Mouse (Mus musculus) heart, postnatal 0 days (tissue): ENCODE data around the gene Tomm22. TPM values are rescaled to one million over a fixed set of nuclear protein-coding genes. Genes with fewer than 3 reads are reported as not detected.

Experiments
- ATAC-seq: fragments of 200-750 bp; cut with Nextera tagmentation; 2 replicates; pipeline ENCODE4 v1.8.0; 2017; ENCODE audit warnings: low read depth, moderate number of reproducible peaks, moderate library complexity; ENCODE audit not compliant: insufficient read depth
- DNase-seq: peaks from one replicate; pipeline ENCODE4 v3.0.0-alpha.2; 2016; ENCODE audit warnings: low spot score
- H3K27ac ChIP-seq: fragments of 300-500 bp; sonication (generic); 2 replicates; pipeline ENCODE4 v1.5.1; 2014; ENCODE audit warnings: low read depth, mild to moderate bottlenecking
- H3K27me3 ChIP-seq: fragments of 300-500 bp; sonication (generic); 2 replicates; pipeline ENCODE4 v1.6.1; 2014; ENCODE audit warnings: low read length, mixed read lengths; ENCODE audit not compliant: control insufficient read depth, insufficient read depth
- H3K36me3 ChIP-seq: fragments of 300-500 bp; sonication (generic); replicated peaks from 2 replicates; pipeline ENCODE4 v1.6.1; 2014; ENCODE audit warnings: low read length, mixed read lengths; ENCODE audit not compliant: control insufficient read depth, insufficient read depth
- H3K4me1 ChIP-seq: fragments of 300-500 bp; sonication (generic); 2 replicates; pipeline ENCODE4 v1.6.1; 2014; ENCODE audit warnings: antibody characterized with exemption; ENCODE audit not compliant: control insufficient read depth, insufficient read depth
- H3K4me2 ChIP-seq: fragments of 300-500 bp; sonication (generic); 2 replicates; pipeline ENCODE4 v1.6.1; 2014; ENCODE audit warnings: low read depth, mild to moderate bottlenecking, low read length, moderate library complexity
- H3K4me3 ChIP-seq: fragments of 300-500 bp; sonication (generic); 2 replicates; pipeline ENCODE4 v1.5.1; 2014; ENCODE audit warnings: low read depth, low read length
- H3K9ac ChIP-seq: fragments of 300-500 bp; sonication (generic); replicated peaks from 2 replicates; pipeline ENCODE4 v1.6.1; 2014; ENCODE audit warnings: low read depth, low read length, mixed read lengths
- H3K9me3 ChIP-seq: fragments of 300-500 bp; sonication (generic); replicated peaks from 2 replicates; pipeline ENCODE4 v1.6.1; 2016; ENCODE audit warnings: low read length; ENCODE audit not compliant: control insufficient read depth
- CTCF ChIP-seq: IDR thresholded peaks from 2 replicates; pipeline ENCODE4 v1.5.1; 2016; ENCODE audit warnings: antibody characterized with exemption, control low read depth, low read depth
- EP300 ChIP-seq: IDR thresholded peaks from 2 replicates; pipeline ENCODE4 v1.6.1; 2016; ENCODE audit warnings: antibody characterized with exemption, low read depth
- WGBS: fragments of 180-500 bp; shearing (Covaris S2); extraction: QIAGEN DNeasy Blood & Tissue Kit; methylation state at CpG from one replicate; pipeline ENCODE4 v1.1.7; 2014; 5-methylcytosine and 5-hydroxymethylcytosine counted together
- polyA plus RNA-seq: library from polyadenylated mRNA; unstranded; fragments of >200 nt; fragmentation: Nextera tagmentation; extraction: Ambion mirVana; gene quantifications from 2 replicates; pipeline ENCODE4 v1.2.1, GENCODE M21; 2015
- total RNA-seq: library from RNA; depleted of rRNA; stranded (reverse); fragments of >200 nt; gene quantifications from 2 replicates; pipeline ENCODE4 v1.2.3, GENCODE M21; 2014; ENCODE audit warnings: low replicate concordance

Gene Tomm22
- total and polyA plus RNA-seq, 2 experiments from 2014 or later: 208 to 273 TPM

DNA sequence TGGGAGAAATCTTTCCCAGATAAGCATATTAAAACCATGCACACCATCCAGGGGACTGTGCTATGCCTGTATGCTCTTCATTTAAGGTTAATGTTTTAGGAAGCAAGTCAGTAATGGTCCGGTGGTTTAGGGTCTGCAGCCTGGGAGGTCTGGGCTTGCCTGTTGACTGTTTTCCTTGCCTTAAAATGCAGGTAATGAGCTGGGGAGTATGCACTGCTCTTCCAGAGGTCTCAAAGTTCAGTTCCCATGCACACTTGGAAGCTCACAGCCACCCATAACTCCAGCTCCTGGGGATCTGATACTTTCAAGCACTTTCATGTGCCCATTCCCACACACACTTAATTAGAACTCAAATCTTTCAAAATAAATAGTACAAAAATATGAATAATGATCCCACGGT, 25.8 kb downstream of the Tomm22 start:
- peaks cover 8% of the 10 kb centered on the region; the same call in 1 of the 2 replicates for H3K4me1 ChIP-seq
- TF ChIP-seq EP300 (no peak), CTCF (no peak)
- no peak overlapping the region for H3K9ac ChIP-seq
- DNase-seq: no peak
- no peaks in the 10 kb centered on the region for H3K9me3 ChIP-seq
- WGBS: 91% methylated on average over 2 of the region's 2 CpGs
- H3K27ac ChIP-seq: no peak overlapping the region
- ATAC-seq: no peak
- H3K36me3 ChIP-seq: peaks cover 21% of the 10 kb centered on the region
- no peaks in the 10 kb centered on the region for H3K27me3 ChIP-seq
- H3K4me3 ChIP-seq: no peak overlapping the region
- H3K4me2 ChIP-seq: no peak overlapping the region

DNA sequence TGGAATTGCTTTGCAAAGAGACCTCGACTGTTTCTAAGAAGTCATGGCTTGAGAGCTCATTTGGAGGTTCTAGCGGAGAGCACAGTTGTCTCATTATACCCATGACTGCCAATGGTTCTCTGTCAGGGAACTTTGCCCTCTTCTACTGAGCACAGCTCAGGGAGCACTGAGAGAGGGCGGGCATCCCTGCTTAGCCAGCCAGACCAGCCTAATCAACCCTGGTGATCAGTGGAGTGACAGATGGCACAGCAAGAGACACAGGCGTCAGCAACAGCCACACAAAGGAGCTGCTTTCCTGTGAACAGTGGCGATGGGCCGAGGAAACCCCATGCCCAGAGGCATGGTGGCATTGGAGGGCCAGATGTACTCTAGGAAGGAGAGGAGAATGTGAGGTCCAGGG, 26.4 kb downstream of the Tomm22 start:
- ATAC-seq: no peak
- Histone ChIP-seq H3K9ac (no peak overlapping the region), H3K9me3 (no peaks in the 10 kb centered on the region), H3K4me1 (peaks cover 5% of the 10 kb centered on the region; the same call in 1 of the 2 replicates), H3K4me2 (no peak overlapping the region), H3K36me3 (peaks cover 21% of the 10 kb centered on the region), H3K27ac (no peak overlapping the region), H3K4me3 (no peak overlapping the region), H3K27me3 (no peaks in the 10 kb centered on the region)
- no peak for DNase-seq
- 89% methylated on average over 6 of the region's 6 CpGs for WGBS
- no peak for TF ChIP-seq EP300
- TF ChIP-seq CTCF: no peak

DNA sequence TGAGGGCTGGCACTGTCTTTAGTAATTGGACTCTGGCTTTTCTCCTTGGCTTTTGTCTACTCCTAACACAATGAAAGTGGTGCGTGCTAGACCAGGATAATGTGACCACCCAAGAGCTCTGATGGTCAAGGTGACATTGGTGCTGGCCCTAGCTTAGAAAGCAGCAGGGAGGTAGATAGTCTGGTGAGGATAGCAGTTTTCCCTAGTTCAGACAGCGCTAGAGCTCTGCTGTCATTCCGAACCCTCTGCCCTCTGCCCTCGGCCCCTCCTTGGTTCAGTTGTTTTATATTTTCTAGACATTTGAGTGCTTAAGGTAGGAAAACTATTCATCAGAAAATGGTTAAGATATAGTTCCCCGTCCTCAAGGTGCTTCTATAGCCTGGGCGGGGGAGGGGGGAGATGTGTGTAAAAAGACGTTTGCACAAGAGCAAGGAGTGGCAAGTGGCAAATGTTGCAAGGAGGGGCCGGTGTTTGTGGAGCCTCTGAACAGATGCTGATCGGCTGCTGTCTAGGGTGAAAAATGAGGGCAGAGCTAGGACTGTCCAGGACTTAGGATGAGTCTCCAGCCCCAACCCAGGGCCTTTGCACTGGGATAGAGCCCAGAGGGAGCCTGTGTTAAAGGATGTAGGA, 27.0 kb downstream of the Tomm22 start:
- H3K36me3 ChIP-seq: peaks cover 21% of the 10 kb centered on the region
- no peak overlapping the region for H3K4me3 ChIP-seq
- 75% methylated on average over 9 of the region's 9 CpGs for WGBS
- DNase-seq: no peak
- peaks cover under 1% of the 10 kb centered on the region; the same call in 1 of the 2 replicates for H3K4me1 ChIP-seq
- no peak overlapping the region for H3K27ac ChIP-seq
- TF ChIP-seq CTCF (no peak), EP300 (no peak)
- no peaks in the 10 kb centered on the region for H3K27me3 ChIP-seq
- H3K9me3 ChIP-seq: no peaks in the 10 kb centered on the region
- H3K4me2 ChIP-seq: no peak overlapping the region
- ATAC-seq: no peak
- H3K9ac ChIP-seq: no peak overlapping the region

DNA sequence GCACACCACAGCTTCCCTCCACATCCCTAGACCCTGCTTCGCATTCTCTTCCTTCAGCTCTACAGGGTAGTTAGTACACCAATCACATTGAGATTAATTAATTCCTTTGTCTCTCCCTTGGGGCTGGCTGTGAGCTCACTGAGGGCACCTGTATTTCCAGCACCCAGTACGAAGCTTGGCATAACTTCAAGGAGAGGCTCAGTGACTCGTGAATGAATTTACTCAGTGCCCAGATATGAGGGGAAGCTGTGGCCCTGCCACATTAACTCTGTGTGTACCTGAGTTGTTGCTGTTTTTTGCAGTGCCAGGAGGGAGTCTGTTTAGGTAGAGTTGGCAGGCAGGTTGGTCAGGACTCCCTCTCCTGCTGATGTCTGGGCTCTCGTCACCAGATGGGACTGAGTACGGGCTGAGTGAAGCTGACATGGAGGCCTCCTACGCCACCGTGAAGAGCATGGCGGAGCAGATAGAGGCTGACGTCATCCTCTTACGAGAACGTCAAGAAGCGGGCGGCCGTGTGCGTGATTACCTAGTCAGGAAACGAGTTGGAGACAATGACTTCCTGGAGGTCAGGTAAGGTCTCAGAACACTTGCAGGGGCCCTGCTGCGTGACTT, 36.0 kb downstream of the Tomm22 start:
- no peak overlapping the region for H3K27ac ChIP-seq
- no peak for ATAC-seq
- no peaks in the 10 kb centered on the region for H3K27me3 ChIP-seq
- no peak overlapping the region for H3K9ac ChIP-seq
- H3K4me1 ChIP-seq: no peaks in the 10 kb centered on the region
- peaks cover 48% of the 10 kb centered on the region for H3K36me3 ChIP-seq
- DNase-seq: no peak
- H3K9me3 ChIP-seq: no peaks in the 10 kb centered on the region
- TF ChIP-seq EP300 (no peak), CTCF (no peak)
- 71% methylated on average over 17 of the region's 17 CpGs for WGBS
- H3K4me3 ChIP-seq: no peak overlapping the region
- no peak overlapping the region for H3K4me2 ChIP-seq

DNA sequence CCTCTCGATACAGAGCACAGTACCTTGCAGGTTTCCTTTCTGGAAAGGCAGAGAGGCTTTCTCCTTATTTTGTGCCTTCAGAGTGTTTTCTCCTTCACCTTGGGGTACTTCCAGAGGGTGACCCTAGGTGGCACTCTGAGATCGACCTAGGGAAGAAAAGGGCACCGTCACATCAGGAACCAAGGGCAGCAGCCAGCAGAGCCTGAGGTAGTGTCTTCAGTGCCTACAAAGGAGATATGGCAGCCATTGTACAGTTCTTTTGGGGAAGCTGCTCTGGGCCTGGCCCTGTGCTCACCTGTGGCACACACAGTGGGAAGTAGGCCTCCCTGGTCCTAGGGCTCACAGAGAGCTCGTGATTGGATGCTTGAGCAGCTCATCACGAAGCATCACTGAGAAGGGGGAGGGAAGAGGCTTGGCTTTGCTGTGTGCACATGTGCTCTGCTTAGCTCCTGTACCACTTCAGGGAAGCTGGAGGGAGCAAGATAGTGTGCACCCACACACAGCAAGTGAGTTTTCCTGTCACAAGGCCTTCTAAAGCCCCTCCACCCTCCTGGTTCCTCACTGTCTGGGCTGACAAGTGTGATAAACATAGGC, 37.7 kb downstream of the Tomm22 start:
- Histone ChIP-seq H3K4me3 (no peak overlapping the region), H3K27ac (no peak overlapping the region), H3K36me3 (peaks cover 64% of the 10 kb centered on the region), H3K4me1 (no peaks in the 10 kb centered on the region), H3K27me3 (no peaks in the 10 kb centered on the region), H3K4me2 (no peak overlapping the region), H3K9ac (no peak overlapping the region), H3K9me3 (no peaks in the 10 kb centered on the region)
- DNase-seq: no peak
- TF ChIP-seq CTCF: no peak
- no peak for TF ChIP-seq EP300
- WGBS: 92% methylated on average over 5 of the region's 5 CpGs
- ATAC-seq: no peak; the same call in 1 of the 2 replicates
